Mouse (Mus musculus): ENCODE measurements around the gene Birc3.
"Not testable (repeated sequence)": the region's sequence is repeated elsewhere in the genome, so short reads cannot be mapped to it uniquely, and the experiment has no call there.

Birc3 gene

GRCm38 (mm10) chr9:7872775-7873439 lies at the start of gene Birc3:
Birc3 (minus strand) TSS chr9:7873186.
- DNase-seq (ENCODE audit: low spot score), result no peak

GRCm38 (mm10) chr9:7914925-7915324 lies 41.9 kb upstream of the Birc3 start:
- no peak for DNase-seq (ENCODE audit: low spot score)

- no peak for DNase-seq (ENCODE audit: low spot score)
These were observed 41.5 kb upstream of the Birc3 start for GRCm38 (mm10) chr9:7914487-7914886.

- no peak for DNase-seq (ENCODE audit: low spot score)
These were observed 41.0 kb upstream of the Birc3 start for GRCm38 (mm10) chr9:7913953-7914352.

- DNase-seq (ENCODE audit: low spot score), result no peak
These were observed 34.5 kb upstream of the Birc3 start for GRCm38 (mm10) chr9:7907351-7907985.

GRCm38 (mm10) chr9:7906564-7906963 lies 33.6 kb upstream of the Birc3 start:
- DNase-seq (ENCODE audit: low spot score), result no peak

- no peak for DNase-seq (ENCODE audit: low spot score)
These were observed 30.8 kb upstream of the Birc3 start for GRCm38 (mm10) chr9:7903825-7904224.

- DNase-seq (ENCODE audit: low spot score), result no peak
These were observed 30.3 kb upstream of the Birc3 start for GRCm38 (mm10) chr9:7903262-7903661.

GRCm38 (mm10) chr9:7902311-7902710 lies 29.3 kb upstream of the Birc3 start:
- DNase-seq (ENCODE audit: low spot score), result no peak

- DNase-seq (ENCODE audit: low spot score), result no peak
These were observed 28.0 kb upstream of the Birc3 start for GRCm38 (mm10) chr9:7900965-7901364.

GRCm38 (mm10) chr9:7897502-7897901 lies 24.5 kb upstream of the Birc3 start:
- DNase-seq (ENCODE audit: low spot score), result peak; percentile 33

- DNase-seq (ENCODE audit: low spot score), result not testable (repeated sequence)
These were observed 18.8 kb upstream of the Birc3 start for GRCm38 (mm10) chr9:7891796-7892195.

GRCm38 (mm10) chr9:7891177-7891576 lies 18.2 kb upstream of the Birc3 start:
- no peak for DNase-seq (ENCODE audit: low spot score)

- no peak for DNase-seq (ENCODE audit: low spot score)
These were observed 11.4 kb upstream of the Birc3 start for GRCm38 (mm10) chr9:7884346-7884745.

GRCm38 (mm10) chr9:7882304-7882865 lies 9.4 kb upstream of the Birc3 start:
- no peak for DNase-seq (ENCODE audit: low spot score)

GRCm38 (mm10) chr9:7873511-7874211 lies 675 bp upstream of the Birc3 start:
- no peak for DNase-seq (ENCODE audit: low spot score)

GRCm38 (mm10) chr9:7872044-7872774 lies 777 bp downstream of the Birc3 start:
- no peak for DNase-seq (ENCODE audit: low spot score)

GRCm38 (mm10) chr9:7871316-7872043 lies 1.5 kb downstream of the Birc3 start:
- DNase-seq (ENCODE audit: low spot score), result no peak

- DNase-seq (ENCODE audit: low spot score), result no peak
These were observed 2.2 kb downstream of the Birc3 start for GRCm38 (mm10) chr9:7870556-7871315.

GRCm38 (mm10) chr9:7868838-7869491 lies 4.0 kb downstream of the Birc3 start:
- no peak for DNase-seq (ENCODE audit: low spot score)
